Mouse (Mus musculus): ENCODE data around the gene Sncg. TPM values are rescaled to one million over a fixed set of nuclear protein-coding genes. Genes with fewer than 3 reads are reported as not detected.

Gene Sncg
- total RNA-seq, 2 experiments from 2014 or later = 2.2 to 2.7 TPM

GRCm38 (mm10) chr14:34348301-34348700 is 26.3 kb downstream of the Sncg start:
- intact Hi-C loops (cut with DNase I) = no loop called here
- DNase-seq (ENCODE audit: low spot score in 2 of 2) = no peak

GRCm38 (mm10) chr14:34347084-34347483 is 27.5 kb downstream of the Sncg start:
- intact Hi-C loops (cut with DNase I) = no loop called here
- no peak for DNase-seq (ENCODE audit: low spot score in 2 of 2)

- intact Hi-C loops (cut with DNase I) = no loop called here
- no peak for DNase-seq (ENCODE audit: low spot score in 2 of 2)
Measured at GRCm38 (mm10) chr14:34345771-34346566, 28.6 kb downstream of the Sncg start.

- DNase-seq (ENCODE audit: low spot score in 2 of 2) = no peak
- intact Hi-C loops (cut with DNase I) = no loop called here
Measured at GRCm38 (mm10) chr14:34344361-34344760, 30.2 kb downstream of the Sncg start.

- DNase-seq (ENCODE audit: low spot score in 2 of 2) = no peak
- intact Hi-C loops (cut with DNase I) = no loop called here
Measured at GRCm38 (mm10) chr14:34343078-34343477, 31.5 kb downstream of the Sncg start.

GRCm38 (mm10) chr14:34341993-34342392 is 32.6 kb downstream of the Sncg start:
- DNase-seq (ENCODE audit: low spot score in 2 of 2) = no peak
- intact Hi-C loops (cut with DNase I) = no loop called here

GRCm38 (mm10) chr14:34339446-34339845 is 35.1 kb downstream of the Sncg start:
- peak in 1 of 2 experiments; percentile 13 for DNase-seq (ENCODE audit: low spot score in 2 of 2)

GRCm38 (mm10) chr14:34332476-34332875 is 42.1 kb downstream of the Sncg start:
- peak; percentile 43 to 59 for DNase-seq (ENCODE audit: low spot score in 2 of 2)
- intact Hi-C loops (cut with DNase I) = no loop called here

More at GRCm38 (mm10) chr14:34339446-34339845, 35.1 kb downstream of the Sncg start:
- intact Hi-C loops (cut with DNase I) = no loop called here

- peak; percentile 20 to 44 for DNase-seq (ENCODE audit: low spot score in 2 of 2)
- intact Hi-C loops (cut with DNase I) = no loop called here
Measured at GRCm38 (mm10) chr14:34331886-34332285, 42.7 kb downstream of the Sncg start.

GRCm38 (mm10) chr14:34330657-34331158 is 43.9 kb downstream of the Sncg start:
- no peak for DNase-seq (ENCODE audit: low spot score in 2 of 2)
- intact Hi-C loops (cut with DNase I) = no loop called here

- intact Hi-C loops (cut with DNase I) = no loop called here
Measured at GRCm38 (mm10) chr14:34327618-34328017, 47.0 kb downstream of the Sncg start.

GRCm38 (mm10) chr14:34326606-34327005 is 48.0 kb downstream of the Sncg start:
- intact Hi-C loops (cut with DNase I) = no loop called here

More at GRCm38 (mm10) chr14:34327618-34328017, 47.0 kb downstream of the Sncg start:
- no peak for DNase-seq (ENCODE audit: low spot score in 2 of 2)

GRCm38 (mm10) chr14:34323576-34324085 is 51.0 kb downstream of the Sncg start:
- intact Hi-C loops (cut with DNase I) = no loop called here

More at GRCm38 (mm10) chr14:34326606-34327005, 48.0 kb downstream of the Sncg start:
- DNase-seq (ENCODE audit: low spot score in 2 of 2) = no peak

More at GRCm38 (mm10) chr14:34323576-34324085, 51.0 kb downstream of the Sncg start:
- no peak for DNase-seq (ENCODE audit: low spot score in 2 of 2)

Other genes starting within 250 kb of the Sncg start
- gene Npy4r, start 222.3 kb downstream of the Sncg start, total RNA-seq (2021) = not detected
- 1 to 10 TPM; 1.7 to 2.7 TPM for gene Gprin2, start 173.1 kb downstream of the Sncg start, total RNA-seq (2021)
- 1 to 10 TPM in 1 of 2 experiments, under 1 TPM in 1; 0.83 to 1.4 TPM for gene Syt15, start 155.2 kb downstream of the Sncg start, total RNA-seq (2021)
- gene Shld2, start 64.3 kb downstream of the Sncg start, total RNA-seq (2021) = 10 to 100 TPM; 11.2 to 11.8 TPM
- gene Glud1, start 64.1 kb downstream of the Sncg start, total RNA-seq (2021) = 100 to 1,000 TPM; 320 to 321 TPM
- not detected for gene Fam25c, start 19.4 kb downstream of the Sncg start, total RNA-seq (2021)
- gene Mmrn2, start 676 bp upstream of the Sncg start, total RNA-seq (2021) = 1 to 10 TPM; 4.2 to 4.6 TPM
- gene Bmpr1a, start 128.6 kb upstream of the Sncg start, total RNA-seq (2021) = 10 to 100 TPM; 31.0 to 34.5 TPM
- gene 9230112D13Rik, start 148.0 kb upstream of the Sncg start, total RNA-seq (2021) = not detected
- gene Ldb3, start 213.9 kb upstream of the Sncg start, total RNA-seq (2021) = 1 to 10 TPM; 1.3 to 1.6 TPM
- gene Opn4, start 225.4 kb upstream of the Sncg start, total RNA-seq (2021) = not detected